Mouse (Mus musculus): ENCODE measurements around the gene Hs1bp3. TPM values are rescaled to one million over a fixed set of nuclear protein-coding genes. Genes with fewer than 3 reads are reported as not detected.
A peak's percentile ranks its signal among the peaks of the same experiment; 100 is the strongest.

Hs1bp3 gene
- total RNA-seq, 2 experiments from 2014 or later, result 7.2 to 11.0 TPM

DNA sequence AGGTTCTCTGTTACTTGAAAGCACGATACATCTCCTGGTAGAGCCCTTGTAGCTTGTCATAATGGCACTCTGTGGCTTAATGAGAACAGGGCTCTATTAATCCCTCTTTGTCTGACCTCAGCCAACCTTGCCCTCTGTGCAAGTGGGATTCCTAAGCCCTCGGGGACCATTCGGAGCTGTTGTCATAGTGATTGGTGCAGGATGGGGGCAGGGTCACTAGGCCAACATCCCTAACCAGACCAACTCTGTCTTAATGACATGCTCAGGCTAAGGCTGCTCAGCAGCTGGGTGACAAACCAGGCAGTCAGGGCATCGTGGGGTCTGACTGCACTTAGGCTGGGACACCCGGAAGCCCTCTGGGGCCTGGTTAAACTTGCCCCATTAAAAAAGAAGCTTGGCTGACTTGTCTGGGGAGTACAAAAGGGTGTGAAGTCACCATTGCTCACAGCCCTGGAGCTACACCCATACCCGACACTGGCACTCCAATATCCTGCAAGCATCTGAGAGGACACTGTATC, 51.1 kb downstream of the Hs1bp3 start:
- no peak for DNase-seq

DNA sequence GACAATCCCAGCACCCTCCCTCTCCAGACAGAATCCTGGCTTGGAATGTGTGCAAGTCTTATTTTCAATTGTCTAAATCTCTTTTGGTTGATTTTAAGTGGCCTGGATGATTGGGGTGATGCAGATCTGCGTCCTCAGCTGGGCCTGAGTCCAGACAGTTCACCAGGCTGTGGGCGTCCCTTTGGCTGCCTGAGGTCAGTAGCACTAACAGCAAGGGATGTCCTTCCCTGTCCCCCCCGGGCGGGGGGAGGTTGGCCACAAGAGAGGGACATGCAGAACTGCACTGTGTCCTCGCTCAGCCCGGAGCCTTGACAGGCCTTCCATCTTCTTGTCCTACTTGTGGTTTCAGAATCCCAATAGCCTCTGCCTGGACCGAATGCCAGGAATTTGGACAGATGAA, 52.1 kb downstream of the Hs1bp3 start:
- no peak for DNase-seq

DNA sequence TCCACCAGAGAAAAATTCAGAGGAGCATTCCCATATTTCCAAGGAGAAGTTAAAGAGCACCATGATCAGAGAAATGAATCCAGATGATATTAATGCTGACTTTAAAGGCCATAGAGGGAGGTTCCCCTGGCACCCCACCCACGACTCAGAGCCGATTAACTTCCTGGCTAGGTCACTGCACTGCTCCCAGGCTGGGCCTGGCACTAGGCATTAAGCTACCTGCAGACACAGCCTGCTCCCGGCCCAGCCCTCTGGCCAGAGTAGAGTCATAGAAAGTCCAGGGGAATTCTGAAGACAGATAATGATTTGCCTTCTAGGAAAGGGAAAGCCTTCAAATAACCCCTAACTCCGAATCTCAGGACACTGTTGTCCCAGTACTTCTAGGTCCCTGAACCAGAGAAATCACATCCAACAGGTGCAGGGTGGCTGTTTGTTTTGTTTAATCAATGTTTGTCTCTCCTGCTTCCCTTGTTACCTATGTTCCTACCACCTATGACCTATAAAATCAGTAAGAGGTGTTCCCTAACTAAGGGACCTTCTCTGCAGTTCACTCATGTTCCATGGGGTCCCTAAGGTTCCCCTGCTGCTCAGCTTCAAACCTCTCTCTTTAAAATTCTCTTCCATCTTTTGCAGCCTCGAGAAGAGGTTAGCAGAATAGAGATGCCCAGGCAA, 52.8 kb downstream of the Hs1bp3 start:
- DNase-seq, result no peak

DNA sequence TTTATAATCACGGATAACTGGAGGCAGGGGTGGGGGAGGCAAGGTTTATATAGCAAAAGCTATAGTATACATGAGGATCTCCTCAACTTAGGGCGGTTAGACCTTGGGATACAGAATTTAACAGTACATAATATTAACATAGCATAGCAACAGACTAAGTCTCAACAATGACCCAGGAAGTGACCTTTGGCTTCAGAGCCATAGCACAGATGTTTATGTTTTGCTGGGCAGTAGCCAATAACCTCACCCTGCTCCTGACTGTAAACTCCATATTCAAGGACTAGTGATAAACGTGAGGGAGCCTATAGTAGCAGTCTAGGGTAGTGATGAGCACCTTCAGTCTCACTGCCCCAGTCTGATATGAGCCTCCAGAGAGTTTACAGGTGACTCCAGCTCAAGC, 53.5 kb downstream of the Hs1bp3 start:
- no peak for DNase-seq

DNA sequence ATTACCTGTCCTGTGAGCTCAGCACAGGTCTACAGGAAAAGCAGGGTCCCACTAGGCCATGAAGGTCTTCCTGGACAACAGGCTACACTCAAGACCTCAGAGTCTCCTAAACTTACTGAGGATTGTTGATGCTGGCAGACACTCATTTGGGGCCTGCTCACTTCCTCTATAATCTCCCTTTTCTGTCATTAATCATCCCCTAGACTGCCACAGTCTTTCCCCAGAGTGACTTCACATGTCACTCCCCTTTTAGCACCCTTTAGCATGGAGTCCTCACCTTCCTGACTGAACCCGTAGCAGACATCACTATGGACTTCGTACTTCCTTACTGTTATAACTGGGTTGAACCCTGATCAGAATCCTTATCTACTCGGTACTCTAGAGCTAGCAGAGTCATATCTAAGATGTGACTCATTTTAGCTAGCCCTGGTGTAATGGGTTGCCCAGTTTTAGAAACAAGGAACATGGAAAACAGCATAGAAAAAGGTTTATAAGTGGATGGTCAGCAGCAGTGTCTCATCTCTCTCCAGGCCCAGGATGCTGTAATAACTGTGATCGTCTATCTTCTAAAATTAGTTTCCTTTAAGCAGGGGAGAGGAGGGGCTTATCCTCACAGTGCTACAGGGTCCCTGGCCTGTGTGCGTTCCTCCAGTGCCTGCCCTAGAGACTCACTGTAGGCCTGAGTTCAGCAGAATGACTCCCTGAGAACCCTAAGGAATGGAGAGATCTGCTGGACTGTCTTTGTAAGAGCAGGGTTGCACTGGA, 58.7 kb downstream of the Hs1bp3 start:
- DNase-seq, result no peak

DNA sequence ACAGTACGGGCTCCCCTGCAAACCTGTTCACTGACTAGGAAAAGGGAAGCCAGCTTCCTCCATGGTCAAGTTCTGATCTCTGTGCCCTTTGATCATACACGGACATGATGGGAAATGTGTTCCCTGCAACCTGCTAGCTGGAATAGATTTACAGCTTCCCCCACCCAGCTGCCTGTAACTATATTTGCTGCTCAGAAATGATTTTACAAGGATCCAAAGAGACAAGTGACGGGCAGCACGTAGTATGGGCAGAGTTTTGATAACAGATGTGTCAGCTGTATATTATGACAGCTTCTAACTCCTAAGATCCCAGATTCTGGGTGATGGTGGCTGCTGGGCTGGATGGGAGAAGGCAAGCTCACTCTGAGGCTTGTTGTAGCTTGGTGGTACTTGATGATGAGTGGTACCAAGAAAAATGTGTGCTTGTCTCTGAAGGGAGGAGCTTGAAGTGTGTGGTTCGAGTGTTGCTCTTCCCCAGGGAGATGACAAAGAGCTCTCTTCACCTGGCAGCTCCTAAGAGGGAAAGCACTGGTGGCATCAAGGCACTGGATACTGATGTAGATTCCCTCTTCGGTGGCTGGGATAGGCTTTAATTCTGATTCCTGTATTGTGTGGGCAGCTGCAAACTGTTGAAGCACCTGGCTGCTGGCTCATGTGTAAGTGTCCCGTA, 59.4 kb downstream of the Hs1bp3 start:
- DNase-seq, result no peak

DNA sequence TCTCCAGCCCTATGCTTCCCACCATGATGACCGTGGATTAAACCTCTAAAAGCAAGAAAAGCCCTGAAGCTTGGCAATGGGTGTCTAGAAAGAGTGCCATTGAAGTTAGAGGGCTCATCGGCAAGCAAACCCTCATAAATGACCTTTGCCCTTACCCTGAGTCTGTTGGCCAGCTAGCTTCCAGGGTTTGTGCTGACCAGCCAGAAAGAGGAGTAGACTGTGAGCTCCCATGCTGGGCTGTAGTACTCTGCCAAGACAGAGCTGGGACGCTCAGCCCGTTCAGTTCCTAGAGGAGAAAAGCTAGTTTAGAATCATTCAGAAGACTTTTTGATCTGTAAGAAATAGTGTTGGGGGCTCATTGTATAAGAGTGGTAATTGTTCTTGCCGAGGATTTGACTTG, 60.5 kb downstream of the Hs1bp3 start:
- DNase-seq, result no peak

DNA sequence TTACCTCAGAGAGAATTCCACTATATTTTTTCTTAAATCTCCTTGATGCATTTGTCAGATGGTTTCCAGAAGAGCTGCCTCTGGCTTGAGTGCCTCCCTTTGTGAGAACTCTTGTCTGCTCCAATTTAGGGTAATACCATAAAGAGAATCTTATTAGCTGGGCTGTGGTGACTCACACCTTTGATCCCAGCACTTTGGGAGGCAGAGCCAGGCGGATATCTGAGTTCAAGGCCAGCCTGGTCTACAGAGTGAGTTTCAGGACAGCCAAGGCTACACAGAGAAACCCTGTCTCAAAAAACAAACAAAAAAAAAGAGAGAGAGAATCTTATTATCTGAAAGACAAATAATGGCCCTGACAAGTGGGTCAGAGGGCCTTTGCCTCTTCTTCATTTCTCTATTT, 63.9 kb downstream of the Hs1bp3 start:
- DNase-seq, result no peak

DNA sequence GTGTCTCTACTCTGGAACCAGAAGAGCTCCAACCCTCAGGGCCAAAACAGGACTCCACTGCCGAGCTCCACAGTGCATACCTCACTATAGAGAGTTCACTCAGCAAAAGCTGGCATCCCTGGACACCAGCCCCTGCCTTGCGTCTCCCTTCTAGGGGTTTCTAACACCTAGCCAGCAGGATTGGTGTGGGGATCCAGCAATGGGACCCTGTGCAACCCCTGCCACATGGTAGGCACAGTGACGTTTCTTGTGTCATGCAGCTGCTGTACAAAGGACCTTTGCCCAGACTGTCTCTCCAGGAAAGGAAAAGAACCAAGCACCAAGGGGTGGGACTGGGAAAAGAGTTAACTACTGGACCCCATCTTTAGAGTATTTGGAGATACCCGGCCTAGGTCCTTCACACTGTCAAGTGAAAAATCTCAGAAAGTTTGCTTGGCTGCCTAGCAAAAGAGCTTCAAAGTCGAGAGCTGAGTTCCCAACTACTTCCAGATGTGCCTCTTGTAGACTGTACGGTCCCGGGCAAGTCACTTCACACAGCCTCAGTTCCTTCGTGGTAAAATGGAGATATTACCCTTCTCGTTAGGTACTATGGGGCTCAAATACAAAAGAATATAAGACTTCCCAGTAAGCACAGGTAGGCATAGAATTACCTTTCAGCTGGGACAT, 64.9 kb downstream of the Hs1bp3 start:
- DNase-seq, result no peak

DNA sequence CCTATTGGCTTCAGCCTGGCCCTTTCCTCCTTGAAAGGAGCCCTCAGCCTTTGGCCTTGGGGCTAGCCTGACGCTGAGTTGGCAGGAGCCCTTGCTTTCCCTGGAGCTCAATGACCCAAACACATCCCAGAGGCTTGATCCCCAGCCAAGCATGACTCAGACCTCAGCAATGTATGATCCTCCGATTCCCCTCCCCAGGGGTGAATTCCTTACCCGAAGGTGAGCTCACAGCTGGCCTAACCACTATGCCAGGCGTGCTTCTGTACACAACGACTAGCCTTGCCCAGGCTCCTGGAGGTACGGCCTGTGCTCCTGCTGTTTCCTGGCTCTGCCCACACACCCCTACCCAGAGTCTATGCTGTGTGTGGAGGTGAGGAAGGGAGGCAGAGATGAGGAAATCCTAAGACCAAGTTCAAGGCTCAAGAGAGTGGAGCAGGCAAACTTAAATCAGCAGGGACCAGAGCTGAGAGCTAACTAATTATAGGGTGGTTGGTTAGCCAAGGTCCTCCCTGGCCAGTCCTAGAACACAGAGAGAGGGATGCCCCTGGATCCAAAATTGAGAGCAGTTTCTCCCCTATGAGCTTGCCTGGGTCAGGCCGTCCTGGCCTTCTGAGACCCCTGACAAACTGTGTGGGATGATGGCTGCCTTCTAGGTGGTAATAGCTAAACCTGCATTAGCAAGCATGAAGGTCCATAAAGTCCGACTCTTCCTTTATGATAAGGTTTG, 66.7 kb downstream of the Hs1bp3 start:
- DNase-seq, result peak; percentile 88

DNA sequence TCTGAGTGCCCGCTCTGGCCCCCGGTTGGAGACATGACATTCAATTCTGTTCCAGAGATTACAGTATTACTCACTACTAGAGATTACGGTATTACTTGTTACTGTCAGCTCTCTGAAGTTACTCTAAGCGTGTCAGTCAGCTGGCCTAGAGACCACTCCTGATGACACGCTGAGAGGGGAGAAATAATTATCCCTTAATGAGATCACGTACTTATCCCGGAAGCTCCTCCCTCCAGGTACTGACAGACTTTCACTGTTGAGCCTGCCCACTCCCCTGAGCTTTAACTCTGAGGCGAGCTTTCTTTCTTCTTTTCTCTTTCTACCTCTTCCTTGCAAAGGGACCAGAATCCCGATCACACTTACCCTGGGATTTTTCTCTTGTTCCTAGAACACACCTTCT, 67.7 kb downstream of the Hs1bp3 start:
- no peak for DNase-seq

DNA sequence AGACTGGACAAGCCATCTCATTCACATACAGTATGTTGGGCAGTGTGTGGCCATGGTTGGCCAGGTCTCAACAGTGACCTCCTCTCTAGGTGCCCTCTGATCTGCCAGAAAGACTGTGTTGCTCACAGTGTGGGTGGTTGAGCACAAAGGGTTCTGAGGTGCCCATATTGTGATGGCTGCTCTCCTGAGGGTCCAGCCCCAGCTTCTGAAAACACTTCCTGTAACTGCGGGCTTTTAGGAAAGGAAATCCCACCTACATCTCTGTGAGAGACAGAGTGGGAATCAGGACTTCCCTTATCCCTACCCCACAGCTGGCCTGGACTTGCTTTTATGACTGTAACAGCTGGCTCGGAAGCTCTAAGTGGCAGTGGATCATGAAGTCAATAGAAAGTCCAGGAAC, 68.7 kb downstream of the Hs1bp3 start:
- no peak for DNase-seq

DNA sequence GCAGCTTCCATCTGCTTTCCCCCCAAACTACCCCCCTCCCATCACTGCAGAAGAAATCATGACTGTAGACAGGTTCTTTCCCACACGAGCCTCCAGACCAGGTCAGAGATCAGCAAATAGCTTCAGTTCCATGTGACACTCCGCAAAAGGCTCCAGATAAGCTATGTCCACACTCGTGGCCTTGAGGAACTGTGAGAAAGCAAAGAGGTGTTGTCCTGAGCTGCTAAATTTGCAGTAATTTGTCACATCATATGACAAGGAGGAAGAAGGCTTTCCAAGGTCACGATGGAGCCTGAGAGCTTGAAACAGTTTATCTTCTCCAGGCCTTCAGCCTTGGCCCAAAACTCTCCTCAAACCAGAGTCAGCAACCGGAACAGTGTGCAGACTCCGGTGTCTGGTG, 70.6 kb downstream of the Hs1bp3 start:
- DNase-seq, result no peak

DNA sequence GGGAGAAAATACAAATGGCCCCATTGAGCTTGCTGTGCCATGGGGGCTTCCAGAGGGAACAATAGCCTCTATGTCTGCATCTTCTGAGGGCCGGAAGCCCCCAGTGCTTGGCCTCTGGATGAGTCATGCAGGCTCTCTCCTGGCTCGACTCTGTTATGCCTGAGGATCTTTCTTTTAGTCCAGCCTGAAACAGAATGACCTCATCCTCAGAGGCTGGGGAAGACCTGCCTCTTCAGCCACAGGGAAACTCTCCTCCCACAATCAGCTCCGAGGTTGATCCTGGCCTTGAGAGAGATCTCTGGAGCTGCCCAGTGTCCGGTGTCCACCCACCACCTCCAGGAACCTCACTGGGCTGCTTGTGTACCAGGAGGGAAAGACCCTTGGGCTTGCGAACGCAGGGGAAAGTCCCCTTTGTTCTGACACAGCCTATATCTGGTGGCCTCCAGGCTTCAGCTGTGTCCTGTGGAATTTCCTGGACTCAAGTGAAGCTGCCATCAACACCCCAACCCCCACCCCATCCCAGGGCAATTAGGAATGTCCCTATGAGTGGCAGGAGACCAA, 73.3 kb downstream of the Hs1bp3 start:
- peak; percentile 78 for DNase-seq

DNA sequence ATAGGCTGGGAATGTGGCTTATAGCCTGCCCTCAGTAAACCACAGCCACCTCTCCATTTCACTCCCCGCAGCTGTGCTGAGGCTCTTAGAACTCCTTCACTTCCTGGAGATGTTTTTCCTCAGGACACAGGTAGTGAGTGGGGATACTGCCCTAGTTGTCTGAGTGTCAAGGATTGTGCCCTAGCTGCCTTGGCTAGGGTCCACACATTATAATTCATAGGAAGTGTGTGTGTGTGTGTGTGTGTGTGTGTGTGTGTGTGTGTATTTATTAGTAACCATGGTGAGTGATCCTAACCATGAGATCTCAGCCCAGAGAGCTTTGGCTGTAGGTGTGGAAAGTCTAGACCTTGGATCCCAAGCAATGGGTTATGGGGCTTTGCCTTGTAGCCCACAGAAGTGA, 74.0 kb downstream of the Hs1bp3 start:
- no peak for DNase-seq

DNA sequence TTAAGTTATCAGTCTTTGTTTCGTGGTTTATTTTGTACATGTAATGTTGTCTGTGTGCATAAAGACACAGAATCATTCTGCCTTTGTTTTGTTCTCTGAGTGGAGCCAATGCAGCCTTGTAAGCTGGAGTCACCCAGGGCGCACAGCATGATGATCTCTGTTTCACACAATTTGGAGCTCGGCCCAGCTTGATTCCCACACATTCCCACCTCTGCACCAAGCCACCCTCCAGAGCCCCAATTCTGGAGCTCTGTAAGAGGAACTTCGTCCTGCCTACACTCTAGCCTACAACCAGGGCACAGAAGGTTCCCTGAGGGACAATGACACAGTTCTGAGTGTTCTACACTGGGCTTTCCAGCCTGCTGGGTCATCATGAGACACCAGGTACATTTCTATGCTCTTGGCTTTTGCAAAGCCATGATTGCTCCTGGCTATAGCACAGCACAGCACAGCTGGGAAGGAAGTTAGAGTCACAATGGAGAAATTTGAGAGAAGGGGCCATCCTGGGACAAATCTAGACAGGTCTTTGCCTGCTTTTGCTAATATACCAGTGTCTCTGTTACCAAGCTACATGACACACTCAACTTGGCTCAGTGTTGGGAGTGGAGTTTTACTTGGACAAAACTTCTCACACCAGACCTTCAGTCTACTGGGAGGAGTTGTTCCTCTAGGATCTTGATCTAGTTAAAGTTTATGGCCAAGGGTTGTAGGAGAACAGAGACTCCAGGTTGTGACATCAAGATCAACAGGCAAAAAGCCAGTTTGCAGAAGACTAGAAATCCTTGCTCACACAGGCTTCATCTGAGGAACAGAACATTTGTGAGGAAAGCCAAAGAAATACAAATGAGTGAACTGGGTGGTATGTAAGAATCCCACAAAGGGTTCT, 75.5 kb downstream of the Hs1bp3 start:
- DNase-seq, result no peak

DNA sequence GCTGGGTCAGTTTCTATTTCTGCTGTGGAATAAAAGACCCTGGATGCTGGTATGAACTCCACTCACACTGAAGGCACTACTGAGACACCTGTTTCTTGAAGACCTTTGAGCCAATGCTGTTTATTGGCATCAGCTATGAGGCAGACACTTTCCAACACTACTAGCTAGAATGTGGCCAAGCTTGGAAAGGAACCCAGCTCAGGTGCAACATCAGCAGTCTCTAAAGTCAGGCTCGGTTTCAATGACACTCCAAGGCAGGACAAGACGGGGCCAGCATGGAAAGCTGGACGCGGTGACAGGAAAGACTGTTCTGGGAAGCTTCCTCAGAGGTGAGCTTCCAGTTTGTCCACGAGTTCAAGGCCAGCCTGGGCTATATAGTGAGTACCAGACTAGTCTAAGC, 80.0 kb downstream of the Hs1bp3 start:
- DNase-seq, result no peak
